Mouse (Mus musculus): ENCODE results near the gene Ttc34.

The Ttc34 gene

GRCm38 (mm10) chr4:154837170-154837569 is at the start of gene Ttc34:
TSS of gene Ttc34 (plus strand) at chr4:154837459.
- DNase-seq (ENCODE audit: low spot score): peak; percentile 47

GRCm38 (mm10) chr4:154787960-154788702 is 49.1 kb upstream of the Ttc34 start:
- DNase-seq (ENCODE audit: low spot score): no peak

GRCm38 (mm10) chr4:154791894-154792293 is 45.4 kb upstream of the Ttc34 start:
- DNase-seq (ENCODE audit: low spot score): no peak

GRCm38 (mm10) chr4:154793499-154793898 is 43.8 kb upstream of the Ttc34 start:
- no peak for DNase-seq (ENCODE audit: low spot score)

GRCm38 (mm10) chr4:154797834-154798233 is 39.4 kb upstream of the Ttc34 start:
- DNase-seq (ENCODE audit: low spot score): no peak

- no peak for DNase-seq (ENCODE audit: low spot score)
Measured at GRCm38 (mm10) chr4:154800543-154800942, 36.7 kb upstream of the Ttc34 start.

- DNase-seq (ENCODE audit: low spot score): no peak
Measured at GRCm38 (mm10) chr4:154802210-154802609, 35.0 kb upstream of the Ttc34 start.

- no peak for DNase-seq (ENCODE audit: low spot score)
Measured at GRCm38 (mm10) chr4:154825662-154826061, 11.6 kb upstream of the Ttc34 start.

GRCm38 (mm10) chr4:154826224-154826623 is 11.0 kb upstream of the Ttc34 start:
- no peak for DNase-seq (ENCODE audit: low spot score)

GRCm38 (mm10) chr4:154827181-154827580 is 10.1 kb upstream of the Ttc34 start:
- DNase-seq (ENCODE audit: low spot score): no peak

GRCm38 (mm10) chr4:154827861-154828610 is 9.2 kb upstream of the Ttc34 start:
- no peak for DNase-seq (ENCODE audit: low spot score)

GRCm38 (mm10) chr4:154831915-154832573 is 5.2 kb upstream of the Ttc34 start:
- no peak for DNase-seq (ENCODE audit: low spot score)

GRCm38 (mm10) chr4:154836183-154836915 is 910 bp upstream of the Ttc34 start:
- DNase-seq (ENCODE audit: low spot score): no peak

GRCm38 (mm10) chr4:154838741-154839140 is 1.5 kb downstream of the Ttc34 start:
- no peak for DNase-seq (ENCODE audit: low spot score)

GRCm38 (mm10) chr4:154839406-154839805 is 2.1 kb downstream of the Ttc34 start:
- no peak for DNase-seq (ENCODE audit: low spot score)

- no peak for DNase-seq (ENCODE audit: low spot score)
Measured at GRCm38 (mm10) chr4:154852696-154853095, 15.4 kb downstream of the Ttc34 start.

- DNase-seq (ENCODE audit: low spot score): no peak
Measured at GRCm38 (mm10) chr4:154853881-154854280, 16.6 kb downstream of the Ttc34 start.

- no peak for DNase-seq (ENCODE audit: low spot score)
Measured at GRCm38 (mm10) chr4:154854676-154855345, 17.6 kb downstream of the Ttc34 start.

GRCm38 (mm10) chr4:154855721-154856479 is 18.6 kb downstream of the Ttc34 start:
- no peak for DNase-seq (ENCODE audit: low spot score)

GRCm38 (mm10) chr4:154856480-154856837 is 19.2 kb downstream of the Ttc34 start:
- no peak for DNase-seq (ENCODE audit: low spot score)

- DNase-seq (ENCODE audit: low spot score): no peak
Measured at GRCm38 (mm10) chr4:154856882-154857281, 19.6 kb downstream of the Ttc34 start.

Data from urinary bladder, postnatal 10 days (tissue).